Mouse (Mus musculus): ENCODE measurements at regions not wholly inside any gene's neighbourhood (a gene's known extent, or its start where the extent isn't known, plus 50 kb on each side); places are given as distances from the start of the nearest gene placed in this dataset.
A peak's percentile ranks its signal among the peaks of the same experiment; 100 is the strongest.

DNA sequence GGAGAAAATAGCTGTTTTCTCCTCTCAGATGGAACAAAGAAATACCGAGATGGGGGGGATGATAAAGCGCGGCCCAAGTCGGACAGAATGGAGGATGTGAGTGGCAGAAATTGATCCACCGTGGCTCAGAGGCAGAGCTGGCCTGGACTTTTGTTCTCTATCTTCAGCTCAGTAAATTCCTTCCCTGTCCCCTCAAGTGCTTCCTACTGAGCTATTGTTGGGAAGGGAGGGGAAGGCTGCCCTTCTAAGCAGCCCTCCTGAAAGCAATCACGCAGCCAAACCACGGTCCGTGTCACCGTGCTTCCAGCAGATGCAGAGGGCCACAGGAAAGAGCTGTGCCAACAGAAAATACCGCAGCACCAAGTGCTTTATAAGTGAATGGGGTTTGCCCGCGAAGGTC lies 212.2 kb upstream of the Trpc7 start:
- peak overlapping the region; percentile 41; the same call in 1 of the 2 replicates for H3K27ac ChIP-seq
- no peak overlapping the region for H3K4me3 ChIP-seq (replicated peaks; ENCODE audit: low read length)
- no peak for ATAC-seq (ENCODE audit: low FRiP score)
- H3K9me3 ChIP-seq (ENCODE audit: control insufficient read depth, low read length) = no peaks in the 10 kb centered on the region
- no peaks in the 10 kb centered on the region for H3K36me3 ChIP-seq (replicated peaks; ENCODE audit: control insufficient read depth, insufficient read depth)
- H3K27me3 ChIP-seq (ENCODE audit: control insufficient read depth, insufficient read depth, low read length) = no peaks in the 10 kb centered on the region
- DNase-seq (ENCODE audit: low spot score) = peak; percentile 46
- H3K4me2 ChIP-seq (replicated peaks) = no peak overlapping the region
- 4% methylated on average over 12 of the region's 12 CpGs for WGBS
- H3K4me1 ChIP-seq (replicated peaks; ENCODE audit: control insufficient read depth, insufficient read depth, low read length) = peaks cover 18% of the 10 kb centered on the region
- H3K9ac ChIP-seq = peak overlapping the region; percentile 7; the same call in 1 of the 2 replicates

GRCm38 (mm10) chr13:57099601-57100000 lies 203.8 kb upstream of the Trpc7 start:
- Histone ChIP-seq H3K9ac (no peak overlapping the region), H3K9me3 (ENCODE audit: control insufficient read depth, low read length) (no peaks in the 10 kb centered on the region)
- no peak for ATAC-seq (ENCODE audit: low FRiP score)

GRCm38 (mm10) chr13:57091886-57092285 lies 196.1 kb upstream of the Trpc7 start:
- H3K27ac ChIP-seq = no peak overlapping the region
- no peak overlapping the region for H3K4me2 ChIP-seq (replicated peaks)
- no peaks in the 10 kb centered on the region for H3K27me3 ChIP-seq (ENCODE audit: control insufficient read depth, insufficient read depth, low read length)
- H3K4me1 ChIP-seq (replicated peaks; ENCODE audit: control insufficient read depth, insufficient read depth, low read length) = no peaks in the 10 kb centered on the region
- no peaks in the 10 kb centered on the region for H3K36me3 ChIP-seq (replicated peaks; ENCODE audit: control insufficient read depth, insufficient read depth)
- DNase-seq (ENCODE audit: low spot score) = no peak
- ATAC-seq (ENCODE audit: low FRiP score) = no peak
- no peak overlapping the region for H3K9ac ChIP-seq
- H3K4me3 ChIP-seq (replicated peaks; ENCODE audit: low read length) = no peak overlapping the region
- no peaks in the 10 kb centered on the region for H3K9me3 ChIP-seq (ENCODE audit: control insufficient read depth, low read length)
- WGBS = 90% methylated on average over 8 of the region's 8 CpGs

More at GRCm38 (mm10) chr13:57099601-57100000, 203.8 kb upstream of the Trpc7 start:
- no peaks in the 10 kb centered on the region for H3K36me3 ChIP-seq (replicated peaks; ENCODE audit: control insufficient read depth, insufficient read depth)
- no peaks in the 10 kb centered on the region for H3K27me3 ChIP-seq (ENCODE audit: control insufficient read depth, insufficient read depth, low read length)
- WGBS = 86% methylated on average over 7 of the region's 7 CpGs
- no peak for DNase-seq (ENCODE audit: low spot score)
- no peak overlapping the region for H3K4me3 ChIP-seq (replicated peaks; ENCODE audit: low read length)
- no peak overlapping the region for H3K27ac ChIP-seq
- H3K4me2 ChIP-seq (replicated peaks) = no peak overlapping the region
- no peaks in the 10 kb centered on the region for H3K4me1 ChIP-seq (replicated peaks; ENCODE audit: control insufficient read depth, insufficient read depth, low read length)

- Histone ChIP-seq H3K9me3 (ENCODE audit: control insufficient read depth, low read length) (no peaks in the 10 kb centered on the region), H3K27me3 (ENCODE audit: control insufficient read depth, insufficient read depth, low read length) (no peaks in the 10 kb centered on the region), H3K9ac (no peak overlapping the region), H3K4me2 (replicated peaks) (no peak overlapping the region), H3K27ac (no peak overlapping the region), H3K4me1 (replicated peaks; ENCODE audit: control insufficient read depth, insufficient read depth, low read length) (no peaks in the 10 kb centered on the region), H3K36me3 (replicated peaks; ENCODE audit: control insufficient read depth, insufficient read depth) (no peaks in the 10 kb centered on the region), H3K4me3 (replicated peaks; ENCODE audit: low read length) (no peak overlapping the region)
- no peak for DNase-seq (ENCODE audit: low spot score)
- no peak for ATAC-seq (ENCODE audit: low FRiP score)
- WGBS = 85% methylated on average over 13 of the region's 13 CpGs
Measured at GRCm38 (mm10) chr13:57089381-57090075, 193.7 kb upstream of the Trpc7 start.

DNA sequence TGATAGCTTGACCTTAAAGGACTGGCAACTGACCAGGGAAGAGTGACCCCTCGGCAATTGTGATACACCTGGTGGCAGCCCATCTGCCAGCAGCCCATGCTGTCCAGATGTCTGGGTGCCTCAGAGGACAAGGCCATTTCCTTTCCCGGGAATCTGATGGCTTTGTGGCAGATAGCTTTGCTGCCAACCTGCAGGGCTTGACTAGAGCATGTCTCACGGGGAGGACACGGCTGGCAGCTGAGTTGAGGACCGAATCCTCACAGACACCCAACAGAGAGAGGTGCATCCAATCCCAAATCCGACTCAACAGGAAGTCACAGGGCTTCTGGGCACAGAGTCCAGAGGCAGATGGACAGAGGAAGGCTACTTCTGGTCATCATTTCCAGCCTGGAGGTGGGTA lies 192.2 kb upstream of the Trpc7 start:
- no peaks in the 10 kb centered on the region for H3K36me3 ChIP-seq (replicated peaks; ENCODE audit: control insufficient read depth, insufficient read depth)
- H3K4me3 ChIP-seq (replicated peaks; ENCODE audit: low read length) = no peak overlapping the region
- WGBS = 81% methylated on average over 6 of the region's 6 CpGs
- H3K4me1 ChIP-seq (replicated peaks; ENCODE audit: control insufficient read depth, insufficient read depth, low read length) = no peaks in the 10 kb centered on the region
- no peak overlapping the region for H3K4me2 ChIP-seq (replicated peaks)
- H3K9ac ChIP-seq = no peak overlapping the region
- no peak for ATAC-seq (ENCODE audit: low FRiP score)
- no peaks in the 10 kb centered on the region for H3K27me3 ChIP-seq (ENCODE audit: control insufficient read depth, insufficient read depth, low read length)
- DNase-seq (ENCODE audit: low spot score) = no peak
- H3K27ac ChIP-seq = no peak overlapping the region
- no peaks in the 10 kb centered on the region for H3K9me3 ChIP-seq (ENCODE audit: control insufficient read depth, low read length)

- Histone ChIP-seq H3K9me3 (ENCODE audit: control insufficient read depth, low read length) (no peaks in the 10 kb centered on the region), H3K36me3 (replicated peaks; ENCODE audit: control insufficient read depth, insufficient read depth) (no peaks in the 10 kb centered on the region), H3K27ac (no peak overlapping the region), H3K27me3 (ENCODE audit: control insufficient read depth, insufficient read depth, low read length) (no peaks in the 10 kb centered on the region), H3K4me2 (replicated peaks) (no peak overlapping the region), H3K9ac (no peak overlapping the region), H3K4me1 (replicated peaks; ENCODE audit: control insufficient read depth, insufficient read depth, low read length) (no peaks in the 10 kb centered on the region), H3K4me3 (replicated peaks; ENCODE audit: low read length) (no peak overlapping the region)
- 67% methylated on average over 5 of the region's 5 CpGs for WGBS
- ATAC-seq (ENCODE audit: low FRiP score) (no peak; the same call in 1 of the 2 replicates), DNase-seq (ENCODE audit: low spot score) (no peak)
Measured at GRCm38 (mm10) chr13:57087398-57087797, 191.6 kb upstream of the Trpc7 start.

- DNase-seq (ENCODE audit: low spot score) = no peak
Measured at GRCm38 (mm10) chr13:57083751-57084150, 188.0 kb upstream of the Trpc7 start.

GRCm38 (mm10) chr13:57070479-57070878 lies 174.7 kb upstream of the Trpc7 start:
- no peak for DNase-seq (ENCODE audit: low spot score)
- WGBS = 91% methylated on average over 5 of the region's 5 CpGs
- H3K36me3 ChIP-seq (replicated peaks; ENCODE audit: control insufficient read depth, insufficient read depth) = no peaks in the 10 kb centered on the region
- no peaks in the 10 kb centered on the region for H3K4me1 ChIP-seq (replicated peaks; ENCODE audit: control insufficient read depth, insufficient read depth, low read length)
- H3K4me2 ChIP-seq (replicated peaks) = no peak overlapping the region
- no peak overlapping the region for H3K4me3 ChIP-seq (replicated peaks; ENCODE audit: low read length)
- H3K9ac ChIP-seq = no peak overlapping the region
- H3K27me3 ChIP-seq (ENCODE audit: control insufficient read depth, insufficient read depth, low read length) = no peaks in the 10 kb centered on the region
- H3K27ac ChIP-seq = no peak overlapping the region
- no peaks in the 10 kb centered on the region for H3K9me3 ChIP-seq (ENCODE audit: control insufficient read depth, low read length)
- ATAC-seq (ENCODE audit: low FRiP score) = no peak

More at GRCm38 (mm10) chr13:57083751-57084150, 188.0 kb upstream of the Trpc7 start:
- no peak overlapping the region for H3K9ac ChIP-seq
- ATAC-seq (ENCODE audit: low FRiP score) = no peak
- H3K36me3 ChIP-seq (replicated peaks; ENCODE audit: control insufficient read depth, insufficient read depth) = no peaks in the 10 kb centered on the region
- no peak overlapping the region for H3K27ac ChIP-seq
- H3K4me2 ChIP-seq (replicated peaks) = no peak overlapping the region
- WGBS = 80% methylated on average over 5 of the region's 5 CpGs
- H3K27me3 ChIP-seq (ENCODE audit: control insufficient read depth, insufficient read depth, low read length) = no peaks in the 10 kb centered on the region
- no peaks in the 10 kb centered on the region for H3K9me3 ChIP-seq (ENCODE audit: control insufficient read depth, low read length)
- H3K4me3 ChIP-seq (replicated peaks; ENCODE audit: low read length) = no peak overlapping the region
- 0 out of 2 replicates have a peak, but pooled peaks cover 4% of the 10 kb centered on the region for H3K4me1 ChIP-seq (replicated peaks; ENCODE audit: control insufficient read depth, insufficient read depth, low read length)

GRCm38 (mm10) chr13:57061656-57062055 lies 165.9 kb upstream of the Trpc7 start:
- H3K27ac ChIP-seq = peak overlapping the region; percentile 63
- no peaks in the 10 kb centered on the region for H3K27me3 ChIP-seq (ENCODE audit: control insufficient read depth, insufficient read depth, low read length)
- peaks cover 17% of the 10 kb centered on the region for H3K4me1 ChIP-seq (replicated peaks; ENCODE audit: control insufficient read depth, insufficient read depth, low read length)
- no peaks in the 10 kb centered on the region for H3K9me3 ChIP-seq (ENCODE audit: control insufficient read depth, low read length)
- no peak overlapping the region for H3K9ac ChIP-seq
- DNase-seq (ENCODE audit: low spot score) (no peak), ATAC-seq (ENCODE audit: low FRiP score) (no peak)
- H3K36me3 ChIP-seq (replicated peaks; ENCODE audit: control insufficient read depth, insufficient read depth) = no peaks in the 10 kb centered on the region
- WGBS = 79% methylated on average over 9 of the region's 9 CpGs
- H3K4me3 ChIP-seq (replicated peaks; ENCODE audit: low read length) = no peak overlapping the region
- no peak overlapping the region for H3K4me2 ChIP-seq (replicated peaks)
